21 mouse cellular contexts compared by ENCODE assay signal in genomic region chr16:51650683-51651082, GRCm38 (mm10).
DNase-seq lines count a peak whose midpoint lies in the region; ATAC-seq and TF ChIP-seq lines count a peak whose summit lies in the region.
"Had no signal": no experiment of that assay in that cellular context is flagged by ENCODE, and none has a peak within 500 bp of the region (broad histone marks: within the 10 kb centered on the region; RNA-seq: fewer than 3 reads in every experiment).

No protein-coding gene starts in this region.

- H3K36me3 ChIP-seq in testis, adult 2 months (ENCODE audit: control insufficient read depth, insufficient read depth, low read length): no peaks in the 10 kb centered on the region
- H3K36me3 ChIP-seq: embryonic facial prominence, embryonic 13.5 days; embryonic facial prominence, embryonic 15.5 days; forebrain, embryonic 10.5 days; forebrain, embryonic 12.5 days had no signal

- H3K27me3 ChIP-seq in testis, adult 2 months (ENCODE audit: control insufficient read depth, insufficient read depth, low read length): no peaks in the 10 kb centered on the region
- H3K27me3 ChIP-seq: embryonic facial prominence, embryonic 13.5 days; embryonic facial prominence, embryonic 15.5 days; forebrain, embryonic 12.5 days had no signal

- H3K4me1 ChIP-seq in testis, adult 2 months (ENCODE audit: control insufficient read depth, insufficient read depth, low read length): no peaks in the 10 kb centered on the region
- H3K4me1 ChIP-seq: embryonic facial prominence, embryonic 13.5 days; embryonic facial prominence, embryonic 15.5 days; forebrain, embryonic 10.5 days; forebrain, embryonic 12.5 days had no signal

- no peak for TF ChIP-seq POLR2A in testis, adult 2 months (IDR thresholded peaks at IDR 0.05; ENCODE audit: control insufficient read depth, low read depth, low read length)

- ATAC-seq in hematopoietic stem cell, adult 5-6 weeks (replicated peaks in 1 of 2; ENCODE audit: insufficient read depth in 1 of 2, low FRiP score in 2 of 2, low TSS enrichment in 1 of 2, low read depth in 1 of 2, poor library complexity in 2 of 2, severe bottlenecking in 2 of 2): peak; percentile 73 to 74; a peak in 3 of 4 replicates
- ATAC-seq: CD4-positive, CD25-positive, alpha-beta regulatory T cell, adult 4 months; forebrain, embryonic 14.5 days; forebrain, embryonic 16.5 days had no signal

- DNase-seq in testis, postnatal 14 days (ENCODE audit: low spot score): no peak
- no peak for DNase-seq in layer of hippocampus, postnatal 14 days (ENCODE audit: low spot score in 2 of 2)
- DNase-seq in cerebellum, adult 9-11 months: no peak
- DNase-seq: adrenal gland, adult 8-10 months; B cell, adult 2 months; cerebellum, adult 11-12 months; cerebellum, adult 2 months; cerebellum, adult 9-10 months; cerebellum, postnatal 14 days; cerebellum, postnatal 36 days; embryo, embryonic 11 days had no signal

- H3K4me3 ChIP-seq in testis, adult 2 months (ENCODE audit: control insufficient read depth, low read depth, low read length): peak overlapping the region; percentile 63; the same call in 1 of the 2 replicates
- H3K4me3 ChIP-seq: embryonic facial prominence, embryonic 13.5 days; embryonic facial prominence, embryonic 15.5 days; erythroblast, embryonic 14.5 days; forebrain, embryonic 10.5 days; forebrain, embryonic 12.5 days had no signal

- no peak overlapping the region for H3K27ac ChIP-seq in testis, adult 2 months (ENCODE audit: control insufficient read depth, insufficient read depth, low read depth, low read length)
- H3K27ac ChIP-seq: embryonic facial prominence, embryonic 13.5 days; embryonic facial prominence, embryonic 15.5 days; forebrain, embryonic 10.5 days; forebrain, embryonic 12.5 days had no signal

- TF ChIP-seq CTCF in testis, adult 2 months (IDR thresholded peaks at IDR 0.05; ENCODE audit: control insufficient read depth, insufficient read depth, insufficient replicate concordance, low read depth, low read length): no peak
